Mouse (Mus musculus): ENCODE measurements around the gene 1700013H16Rik.
"Not testable (repeated sequence)": the region's sequence is repeated elsewhere in the genome, so short reads cannot be mapped to it uniquely, and the experiment has no call there.

1700013H16Rik gene

GRCm38 (mm10) chrX:53757736-53758135, at the start of gene 1700013H16Rik:
Gene 1700013H16Rik, minus strand, starts transcription at chrX:53757831.
- no peak for DNase-seq (ENCODE audit: low spot score in 2 of 2)

- no peak for DNase-seq (ENCODE audit: low spot score in 2 of 2)
Measured at GRCm38 (mm10) chrX:53799074-53799473, 41.4 kb upstream of the 1700013H16Rik start.

GRCm38 (mm10) chrX:53797519-53797918, 39.9 kb upstream of the 1700013H16Rik start, which contains the start of gene Xlr:
Gene Xlr, minus strand, starts transcription at chrX:53797706.
- not testable (repeated sequence) for DNase-seq (ENCODE audit: low spot score in 2 of 2)

- no peak for DNase-seq (ENCODE audit: low spot score in 2 of 2)
Measured at GRCm38 (mm10) chrX:53776276-53776675, 18.6 kb upstream of the 1700013H16Rik start, which contains the start of gene Zfp36l3. Gene Zfp36l3, minus strand, starts transcription at chrX:53776394.

- no peak for DNase-seq (ENCODE audit: low spot score in 2 of 2)
Measured at GRCm38 (mm10) chrX:53752851-53753250, 4.8 kb downstream of the 1700013H16Rik start.

GRCm38 (mm10) chrX:53728967-53729366, 28.7 kb downstream of the 1700013H16Rik start:
- DNase-seq (ENCODE audit: low spot score in 2 of 2) = no peak

GRCm38 (mm10) chrX:53724596-53724995, 33.0 kb downstream of the 1700013H16Rik start, which contains the start of gene 4930502E18Rik:
Gene 4930502E18Rik, plus strand, starts transcription at chrX:53724826.
- no peak for DNase-seq (ENCODE audit: low spot score in 2 of 2)

- peak; percentile 10 to 22 for DNase-seq (ENCODE audit: low spot score in 2 of 2)
Measured at GRCm38 (mm10) chrX:53716323-53717182, 41.1 kb downstream of the 1700013H16Rik start.

- no peak for DNase-seq (ENCODE audit: low spot score in 2 of 2)
Measured at GRCm38 (mm10) chrX:53715942-53716322, 41.7 kb downstream of the 1700013H16Rik start.

GRCm38 (mm10) chrX:53702673-53703072, 55.0 kb downstream of the 1700013H16Rik start:
- DNase-seq (ENCODE audit: low spot score in 2 of 2) = no peak

- DNase-seq (ENCODE audit: low spot score in 2 of 2) = no peak
Measured at GRCm38 (mm10) chrX:53699225-53699624, 58.4 kb downstream of the 1700013H16Rik start.

- DNase-seq (ENCODE audit: low spot score in 2 of 2) = no peak
Measured at GRCm38 (mm10) chrX:53694008-53694777, 63.4 kb downstream of the 1700013H16Rik start.

GRCm38 (mm10) chrX:53693141-53693540, 64.5 kb downstream of the 1700013H16Rik start:
- no peak for DNase-seq (ENCODE audit: low spot score in 2 of 2)
